Mouse (Mus musculus) kidney, postnatal 25 days (tissue): ENCODE data around the gene Mon1a.

Source experiments
- DNase-seq, 2 experiments: peaks; one replicate each; pipeline ENCODE4 v3.0.0; 2021; ENCODE audit warnings: mixed read lengths in 2 of 2

Gene Mon1a

DNA sequence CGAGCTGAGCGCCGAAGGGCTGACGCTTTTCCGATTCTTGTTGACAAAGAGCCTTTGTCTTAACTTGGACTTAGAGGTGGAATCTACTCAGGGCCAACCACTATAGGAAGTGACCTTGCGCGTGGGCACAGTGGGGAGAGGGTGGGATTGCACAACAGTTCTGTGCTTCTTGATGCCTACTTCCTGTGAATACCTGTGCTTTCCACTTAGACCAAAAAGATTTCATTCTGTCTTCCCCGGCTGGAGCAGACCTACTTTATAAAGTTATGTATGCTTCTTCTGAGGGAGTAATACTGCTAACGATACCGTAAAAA is 61.9 kb downstream of the Mon1a start, which contains the start of gene Traip:
TSS of gene Traip (plus strand) at position 215 of the 314 bp plus-strand sequence.
- DNase-seq: no peak

- peak; percentile 96 to 97 for DNase-seq
Measured at GRCm38 (mm10) chr9:107950460-107951355, 62.8 kb downstream of the Mon1a start.
